Mouse (Mus musculus) mammary gland, adult 2 months (tissue): ENCODE measurements around the gene Appl1. TPM values are rescaled to one million over a fixed set of nuclear protein-coding genes. Genes with fewer than 3 reads are reported as not detected.

Source experiments
- polyA plus RNA-seq: library from polyadenylated mRNA; depleted of rRNA; stranded (reverse); fragments of >200 nt; gene quantifications from 2 replicates; pipeline ENCODE4 v1.2.3, GENCODE M21; 2012; ENCODE audit warnings: low replicate concordance; rRNA removed

Appl1 gene
- 3.3 and 7.2 TPM in 2 replicates for polyA plus RNA-seq

GRCm38 (mm10) chr14:26971106-26971789 lies at the start of gene Appl1:
Gene Appl1, minus strand, starts transcription at chr14:26971232.

GRCm38 (mm10) chr14:26994211-26994741 lies 23.2 kb upstream of the Appl1 start, which contains the start of gene Hesx1:
Gene Hesx1, plus strand, starts transcription at chr14:26994416.

GRCm38 (mm10) chr14:26894392-26894791 lies 76.6 kb downstream of the Appl1 start, which contains the start of gene Asb14:
Gene Asb14, plus strand, starts transcription at chr14:26894557.

Other genes with a start within 250 kb of the Appl1 start
- gene Asb14, start 76.7 kb downstream of the Appl1 start, polyA plus RNA-seq = 18.9 TPM in 1 of 2 replicates, not detected in the other
- 0.23 TPM in 1 of 2 replicates, not detected in the other for gene Hesx1, start 23.2 kb upstream of the Appl1 start, polyA plus RNA-seq
- 3.4 and 4.9 TPM in 2 replicates for gene Il17rd, start 67.7 kb upstream of the Appl1 start, polyA plus RNA-seq
- gene Arhgef3, start 143.7 kb upstream of the Appl1 start, polyA plus RNA-seq = 18.1 and 23.6 TPM in 2 replicates